Mouse (Mus musculus): ENCODE results near the gene Prr5.
A peak's percentile ranks its signal among the peaks of the same experiment; 100 is the strongest.

Gene Prr5

DNA sequence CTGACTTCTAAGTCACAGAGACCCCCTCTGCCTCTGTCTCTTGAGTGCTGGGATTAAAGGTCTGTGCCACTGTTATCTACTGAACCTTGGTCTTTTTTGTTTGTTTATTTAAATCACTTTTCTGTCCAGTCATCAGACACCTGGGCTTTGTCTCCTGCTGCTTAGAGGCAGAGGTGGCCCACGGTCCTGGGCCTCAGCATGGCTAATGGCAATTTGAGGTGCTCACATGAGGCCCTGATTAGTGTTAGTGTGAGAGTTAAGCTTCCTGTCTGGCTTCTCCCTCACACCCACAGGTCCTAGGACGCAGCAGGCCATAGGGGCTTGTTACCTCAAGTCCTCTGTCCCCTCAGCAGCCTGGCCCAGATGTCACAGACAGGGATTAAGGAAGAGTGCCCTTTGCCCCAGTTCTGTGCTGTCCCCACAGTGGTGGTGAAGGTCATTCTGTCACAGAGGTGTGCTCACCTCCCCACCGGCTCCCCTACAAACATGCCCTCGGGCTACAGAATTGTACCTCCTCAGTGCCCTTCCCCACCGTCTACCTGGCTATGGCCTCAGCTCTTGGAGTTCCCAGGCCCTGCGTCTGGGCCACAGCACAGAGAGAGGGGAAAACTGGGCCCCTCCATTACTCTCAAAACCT, 37.7 kb downstream of the Prr5 start:
- no peak for TF ChIP-seq GATA4 (IDR thresholded peaks at IDR 0.05; ENCODE audit: insufficient replicate concordance, low read length)

DNA sequence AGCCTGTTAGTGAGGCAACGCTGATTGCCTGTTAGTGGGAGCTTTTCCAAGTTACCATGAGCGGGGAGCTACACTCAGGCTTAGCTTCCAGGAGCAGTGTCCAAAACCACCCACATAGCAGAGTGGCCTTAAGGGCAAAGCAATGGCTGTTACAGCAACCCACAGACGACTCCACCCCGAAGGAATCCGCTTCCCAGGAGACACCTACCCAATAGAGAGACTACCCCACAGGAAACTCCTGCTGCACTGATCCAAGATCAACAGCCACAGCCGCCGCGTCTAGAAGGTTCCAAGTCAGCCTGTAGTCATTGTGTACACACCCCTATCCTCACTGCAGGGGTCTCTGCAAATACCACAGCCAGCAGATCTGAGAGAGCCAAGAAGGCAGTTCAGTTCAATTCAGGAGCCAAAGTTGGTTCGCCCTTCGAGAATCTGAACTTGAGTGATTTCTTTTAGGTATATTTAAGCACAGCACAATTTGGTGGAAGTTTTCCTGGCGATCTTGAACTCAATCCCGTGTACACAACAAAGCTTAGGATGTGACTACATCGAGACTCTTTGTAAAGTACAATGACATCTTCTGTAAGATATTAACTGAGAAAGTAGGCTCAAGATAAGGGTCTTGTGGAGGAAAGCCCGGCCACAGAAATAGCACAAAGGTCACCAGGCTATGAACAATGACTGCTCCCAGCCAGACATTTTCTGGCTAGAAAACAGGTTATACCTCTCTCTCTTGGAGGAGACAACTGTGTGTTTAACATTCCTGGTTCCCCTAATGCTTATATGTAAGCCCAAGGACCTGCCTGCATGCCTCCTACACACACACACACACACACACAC, 43.4 kb downstream of the Prr5 start:
- no peak; the same call in 1 of the 2 replicates for TF ChIP-seq GATA4 (IDR thresholded peaks at IDR 0.05; ENCODE audit: insufficient replicate concordance, low read length)

DNA sequence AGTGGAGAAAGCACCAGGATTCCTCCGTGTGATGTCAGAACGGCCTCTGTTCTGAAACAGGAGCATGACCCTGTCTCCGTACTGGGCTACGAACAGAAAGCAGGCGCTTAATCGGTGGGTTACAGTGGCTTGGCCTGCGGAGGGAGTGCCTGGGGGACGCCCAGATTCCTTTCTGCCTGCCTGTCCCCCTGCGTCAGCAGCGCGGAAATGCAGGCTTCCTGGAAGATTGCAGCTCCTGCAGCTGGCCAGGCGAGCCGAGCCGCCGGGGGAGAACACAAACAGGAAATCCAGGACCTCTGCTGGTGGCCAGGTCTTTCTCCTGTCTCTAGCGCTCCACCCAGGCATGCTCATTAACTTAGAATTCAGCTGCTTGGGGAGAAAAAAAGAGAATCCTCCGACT, 45.3 kb downstream of the Prr5 start:
- peak; percentile 95; the same call in 1 of the 2 replicates for TF ChIP-seq GATA4 (IDR thresholded peaks at IDR 0.05; ENCODE audit: insufficient replicate concordance, low read length)

DNA sequence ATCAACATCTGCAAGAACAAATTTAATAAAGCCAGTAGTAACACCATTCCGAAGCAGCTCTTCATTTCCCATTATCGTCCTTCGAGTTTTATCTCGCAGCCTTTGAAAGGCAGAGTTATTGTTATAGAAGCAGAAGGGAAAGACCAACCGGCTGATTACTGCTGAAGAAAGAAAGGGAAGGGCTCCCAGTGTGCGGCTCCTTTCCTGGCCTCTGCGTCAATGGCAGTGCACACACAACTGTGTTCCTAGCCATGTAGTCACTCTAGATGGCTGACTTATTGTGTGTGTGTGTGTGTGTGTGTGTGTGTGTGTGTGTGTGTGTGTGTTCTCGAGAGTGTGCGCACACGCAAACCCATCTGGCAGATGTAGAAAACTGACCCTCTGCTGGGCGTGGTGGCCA, 45.7 kb downstream of the Prr5 start:
- no peak for TF ChIP-seq GATA4 (IDR thresholded peaks at IDR 0.05; ENCODE audit: insufficient replicate concordance, low read length)

DNA sequence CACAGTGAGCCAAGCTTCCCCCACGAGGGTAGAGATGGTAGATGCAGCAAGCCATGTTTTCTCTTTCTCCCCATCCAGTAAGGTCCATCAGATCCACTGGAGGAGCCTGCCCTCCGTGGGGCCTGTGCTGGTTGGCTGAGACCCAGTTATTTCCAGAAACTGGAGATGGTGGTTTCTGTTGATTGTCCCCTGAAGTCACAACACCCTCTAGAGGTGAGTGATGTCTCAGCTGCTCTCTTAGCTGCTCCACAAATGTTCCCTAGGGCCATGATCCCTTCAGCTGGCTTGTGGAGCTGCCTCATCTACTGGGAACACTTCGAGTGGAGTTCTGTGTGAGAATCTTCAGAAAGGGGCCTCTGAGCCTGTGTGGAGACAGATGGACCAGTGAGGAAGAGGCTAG, 49.4 kb downstream of the Prr5 start:
- no peak for TF ChIP-seq GATA4 (IDR thresholded peaks at IDR 0.05; ENCODE audit: insufficient replicate concordance, low read length)

DNA sequence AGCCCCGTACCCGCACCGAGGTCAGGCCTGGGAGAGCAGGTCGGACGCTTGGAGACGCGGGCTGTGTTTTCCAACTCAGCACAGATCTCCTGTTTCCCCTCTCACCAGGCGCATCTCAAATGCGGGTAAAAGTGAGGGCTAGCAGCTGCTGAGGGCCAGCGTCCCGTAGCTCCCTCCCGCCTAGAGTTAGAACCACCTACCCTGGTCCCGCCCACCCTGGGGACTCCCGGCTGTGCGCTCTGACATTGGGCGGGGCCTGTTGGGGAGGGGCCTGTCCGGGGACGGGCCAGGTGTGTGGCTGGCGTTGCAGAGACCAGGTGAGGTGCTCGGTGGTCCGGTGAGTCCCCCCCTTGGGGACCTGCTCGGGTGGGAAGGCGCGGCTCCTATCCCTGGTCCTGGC, 50.4 kb downstream of the Prr5 start, which contains the start of gene Arhgap8:
TSS of gene Arhgap8 (plus strand) at position 262 of the 400 bp plus-strand sequence.
- TF ChIP-seq GATA4 (IDR thresholded peaks at IDR 0.05; ENCODE audit: insufficient replicate concordance, low read length), result no peak

DNA sequence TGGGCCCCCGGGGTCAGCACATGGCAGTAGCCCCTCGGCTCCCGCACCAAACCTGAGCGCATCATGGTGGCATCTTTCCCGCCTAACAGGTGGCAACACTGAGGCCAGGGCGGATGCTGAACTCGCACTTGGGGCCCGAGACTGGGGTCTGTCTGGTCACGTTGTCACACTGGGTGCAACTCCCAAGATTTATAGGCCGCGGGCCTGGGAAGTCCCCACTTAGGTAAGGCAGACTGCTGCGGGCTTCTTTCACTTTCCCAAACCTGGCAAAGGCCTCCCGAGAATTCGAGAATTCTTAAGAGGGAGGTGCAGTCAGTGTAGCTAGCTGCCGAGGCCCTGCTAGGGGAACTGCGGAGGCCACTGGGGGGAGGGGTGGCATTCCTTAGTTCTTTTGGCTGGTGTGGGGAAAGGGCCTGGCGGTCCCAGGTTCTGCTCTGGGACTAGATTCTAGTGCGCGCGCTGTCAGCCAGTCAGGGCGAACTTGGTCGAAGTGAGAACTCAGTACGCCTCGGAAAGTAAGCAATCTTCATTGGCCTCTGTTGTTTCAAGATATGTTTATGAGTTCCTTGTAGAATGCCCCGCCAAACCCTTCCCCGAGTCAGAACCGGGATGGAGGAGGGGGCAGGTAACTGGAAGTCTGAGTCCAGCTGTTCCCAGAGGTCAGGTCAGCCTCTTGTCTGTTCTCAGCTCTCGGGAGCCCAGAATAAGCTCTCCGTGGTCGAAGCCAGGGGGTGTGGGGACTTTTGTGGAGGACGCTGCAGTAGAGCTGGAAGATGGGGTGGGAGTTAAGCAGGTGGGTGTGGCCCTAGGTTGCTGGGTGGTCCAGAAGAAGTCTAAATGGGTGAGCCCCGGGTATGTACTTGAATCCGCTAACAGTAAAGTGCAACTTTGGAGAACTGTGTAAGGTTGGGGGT, 51.1 kb downstream of the Prr5 start:
- no peak for TF ChIP-seq GATA4 (IDR thresholded peaks at IDR 0.05; ENCODE audit: insufficient replicate concordance, low read length)

DNA sequence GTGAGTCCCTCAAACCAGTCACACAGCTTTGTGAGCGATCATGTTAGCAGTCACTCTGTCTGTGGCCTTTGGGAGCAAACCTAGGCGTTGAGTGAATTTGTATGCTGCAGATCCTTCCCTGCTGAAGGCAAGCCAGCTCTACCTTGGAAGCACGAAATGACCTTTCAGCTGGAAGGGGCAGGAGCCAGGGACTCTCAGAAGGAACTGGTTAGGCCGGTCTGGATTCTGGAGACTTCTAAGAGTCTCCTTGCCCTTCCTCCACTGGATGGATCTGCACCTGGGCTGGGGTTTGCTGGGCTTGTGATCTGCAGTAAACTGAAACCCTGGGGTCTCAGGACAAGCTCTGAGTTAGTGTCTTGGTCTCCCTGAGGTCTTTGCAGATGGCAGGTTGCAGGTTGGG, 54.8 kb downstream of the Prr5 start:
- no peak for TF ChIP-seq GATA4 (IDR thresholded peaks at IDR 0.05; ENCODE audit: insufficient replicate concordance, low read length)

DNA sequence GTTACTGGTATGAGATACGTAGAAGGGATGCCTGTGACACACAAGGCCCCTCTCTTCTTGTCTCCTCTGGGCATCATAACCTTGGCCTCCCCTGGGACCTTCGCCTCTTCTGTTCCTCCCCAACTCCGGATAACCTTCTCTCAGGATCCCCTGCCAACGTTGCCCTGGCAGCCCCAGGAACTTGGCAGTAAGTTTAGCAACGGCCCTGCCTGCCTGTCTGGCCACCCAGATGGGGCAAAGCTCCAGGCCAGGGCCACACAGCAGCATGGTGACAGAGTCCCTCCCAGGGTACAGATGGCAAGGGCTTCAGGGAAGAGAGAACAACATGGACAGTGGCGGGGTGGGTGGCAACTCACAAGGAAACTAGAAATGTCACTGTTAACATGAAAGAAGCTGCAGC, 60.3 kb downstream of the Prr5 start:
- no peak for TF ChIP-seq GATA4 (IDR thresholded peaks at IDR 0.05; ENCODE audit: insufficient replicate concordance, low read length)

DNA sequence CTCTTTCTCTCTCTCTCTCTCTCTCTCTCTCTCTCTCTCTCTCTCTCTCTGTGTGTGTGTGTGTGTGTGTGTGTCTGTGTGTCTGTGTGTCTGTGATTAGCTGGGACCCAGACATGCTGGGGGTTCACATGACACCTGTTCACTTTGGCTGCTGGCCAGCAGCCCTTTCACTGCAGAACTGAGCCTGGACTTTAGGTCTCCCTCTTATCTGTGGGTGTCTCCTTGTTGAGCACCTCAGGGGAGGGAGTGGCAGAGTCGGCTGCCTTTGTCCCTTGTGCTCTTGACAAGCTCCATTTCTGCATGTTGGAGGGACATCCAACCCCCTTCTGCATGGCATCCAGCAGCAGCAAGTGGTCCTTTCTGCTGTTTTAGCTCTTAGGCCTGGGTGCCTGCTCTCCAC, 61.5 kb downstream of the Prr5 start:
- no peak for TF ChIP-seq GATA4 (IDR thresholded peaks at IDR 0.05; ENCODE audit: insufficient replicate concordance, low read length)

DNA sequence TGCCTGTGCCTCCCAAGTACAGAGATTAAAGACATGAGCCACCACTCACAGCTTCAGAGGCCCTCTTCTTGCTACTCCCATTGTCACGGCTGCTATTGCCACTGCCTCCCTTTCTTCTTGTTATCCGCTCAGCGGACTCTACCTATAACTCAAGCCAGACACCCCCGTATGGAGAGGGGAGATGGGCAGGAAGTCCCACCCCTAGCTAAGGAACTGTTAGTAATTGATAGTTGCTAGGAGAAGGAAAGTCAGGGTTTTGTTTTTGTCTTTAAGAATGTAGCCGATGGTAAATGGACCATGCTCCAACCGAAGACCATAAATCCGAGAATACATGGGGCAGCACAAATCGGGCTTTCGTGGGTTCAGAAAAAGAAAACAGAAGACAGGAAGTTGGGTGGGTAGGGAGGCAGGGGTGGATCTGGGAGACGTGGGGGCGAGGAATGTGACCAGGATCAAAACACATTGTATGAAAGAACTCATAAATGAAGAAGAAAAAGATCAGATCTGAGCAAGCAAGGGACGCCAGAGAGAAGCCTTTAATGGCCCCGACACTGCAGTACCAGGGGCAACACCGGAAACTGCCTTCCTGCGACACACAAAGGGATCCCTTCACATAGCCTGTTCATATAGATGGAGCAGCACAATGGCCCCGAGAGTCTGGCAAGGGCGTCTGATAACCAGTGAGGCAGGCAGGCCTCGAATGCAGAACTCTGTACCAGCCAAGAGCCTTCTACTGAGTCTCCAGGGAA, 62.4 kb downstream of the Prr5 start:
- TF ChIP-seq GATA4 (IDR thresholded peaks at IDR 0.05; ENCODE audit: insufficient replicate concordance, low read length), result no peak

DNA sequence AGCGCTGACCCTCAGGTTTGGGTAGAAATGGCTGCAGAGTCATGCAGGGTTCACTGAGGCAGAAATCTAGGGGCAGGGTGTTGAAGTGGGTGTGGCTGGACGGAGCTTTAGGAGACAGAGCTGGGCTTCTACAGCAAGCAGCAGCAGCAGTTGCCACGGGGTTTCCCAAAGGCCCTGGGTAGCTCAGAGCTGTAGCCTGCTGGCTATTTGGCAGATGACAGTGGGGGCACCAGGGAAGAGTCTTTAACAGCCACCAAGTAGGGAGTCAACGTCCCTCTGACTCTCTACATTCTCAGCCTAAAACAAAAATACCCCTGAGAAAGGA, 63.0 kb downstream of the Prr5 start:
- TF ChIP-seq GATA4 (IDR thresholded peaks at IDR 0.05; ENCODE audit: insufficient replicate concordance, low read length), result no peak

DNA sequence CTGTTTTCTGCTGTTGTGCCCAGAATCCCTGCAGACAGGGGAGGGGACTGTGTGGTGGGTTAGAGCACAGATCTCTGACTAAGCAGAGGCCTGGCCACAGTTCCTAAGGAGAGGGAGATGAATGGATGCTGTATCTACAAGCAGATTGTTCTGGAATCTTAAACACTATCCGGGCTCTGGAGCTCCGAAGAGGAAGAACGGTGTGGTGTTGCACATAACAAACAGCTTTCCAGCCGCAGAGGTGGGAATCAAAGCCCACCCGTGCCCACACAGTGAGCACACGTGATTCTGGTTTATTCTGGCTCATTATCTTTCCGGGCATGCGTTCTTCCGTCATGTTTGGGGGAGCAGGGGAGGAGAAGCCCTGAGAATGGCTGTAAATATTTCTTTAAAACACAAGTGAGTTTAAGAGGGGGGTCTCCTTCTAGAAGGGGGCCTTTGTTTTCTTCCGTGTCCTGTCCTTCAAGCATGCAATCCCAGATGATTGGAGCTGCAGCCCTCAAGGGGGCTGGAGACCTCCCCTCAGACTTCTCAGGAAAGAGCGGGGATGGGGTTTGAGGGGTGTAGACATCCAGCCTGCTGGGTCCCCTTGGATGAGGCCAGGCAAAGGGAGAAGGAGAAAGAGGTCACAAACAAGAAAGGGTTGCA, 67.0 kb downstream of the Prr5 start:
- no peak for TF ChIP-seq GATA4 (IDR thresholded peaks at IDR 0.05; ENCODE audit: insufficient replicate concordance, low read length)

DNA sequence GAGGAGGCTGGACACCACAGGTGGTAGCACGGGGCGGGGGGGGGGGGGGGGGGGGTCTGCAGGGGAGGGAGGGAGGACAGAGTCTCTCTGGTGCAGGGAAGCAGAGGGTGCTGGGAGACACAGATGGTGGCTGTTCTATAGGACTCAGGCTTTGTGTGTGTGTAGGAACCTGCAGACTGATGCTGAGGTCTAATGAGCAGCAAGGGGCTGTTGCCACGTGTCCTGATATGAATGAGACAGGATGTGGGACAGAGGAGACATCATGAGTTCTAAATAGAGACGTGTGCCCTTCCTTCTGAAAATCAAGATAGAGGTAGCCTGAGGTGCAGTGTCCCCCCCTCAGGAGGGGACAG, 67.5 kb downstream of the Prr5 start:
- no peak for TF ChIP-seq GATA4 (IDR thresholded peaks at IDR 0.05; ENCODE audit: insufficient replicate concordance, low read length)

DNA sequence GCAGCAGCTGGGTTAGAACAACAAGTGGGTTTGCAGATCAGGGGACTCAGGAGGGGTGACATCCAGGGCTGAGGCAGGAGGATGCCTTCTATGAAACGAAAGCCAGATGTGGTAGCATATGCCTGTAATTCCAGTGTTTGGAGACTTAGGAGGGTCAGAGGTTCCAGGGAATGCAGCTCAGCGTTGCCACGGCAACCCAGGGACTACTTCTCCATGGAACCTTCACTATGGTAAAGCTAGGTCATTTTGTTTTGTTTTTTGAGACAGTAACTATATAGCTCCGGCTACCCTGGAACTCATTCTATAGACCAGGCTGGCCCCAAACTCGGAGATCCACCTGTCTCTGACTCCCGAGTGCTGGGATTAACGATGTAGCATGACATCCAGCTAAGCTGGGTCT, 68.8 kb downstream of the Prr5 start:
- no peak for TF ChIP-seq GATA4 (IDR thresholded peaks at IDR 0.05; ENCODE audit: insufficient replicate concordance, low read length)

Data from liver, adult (tissue).